Mouse (Mus musculus): ENCODE results near the gene Xndc1. TPM values are rescaled to one million over a fixed set of nuclear protein-coding genes. Genes with fewer than 3 reads are reported as not detected.
A peak's percentile ranks its signal among the peaks of the same experiment; 100 is the strongest.

Gene Xndc1
- total RNA-seq, 1 experiment: 32.2 TPM

DNA sequence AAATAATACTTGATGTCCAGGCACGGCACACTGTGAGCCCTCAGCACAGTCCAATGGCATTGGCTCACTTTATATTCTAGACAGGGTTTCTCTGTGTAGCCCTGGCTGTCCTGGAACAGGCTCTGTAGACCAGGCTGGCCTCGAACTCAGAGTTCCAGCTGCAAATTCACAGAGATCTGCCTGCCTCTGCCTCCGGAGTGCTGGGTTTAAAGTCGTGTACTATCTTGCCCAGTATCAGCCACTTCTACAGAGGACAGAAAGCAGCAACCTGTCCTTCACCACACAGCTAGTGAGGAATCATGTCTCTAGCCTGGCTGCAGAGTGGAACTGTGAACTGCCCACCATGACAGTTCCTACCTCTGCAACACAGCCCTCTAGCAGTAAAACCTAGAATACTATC, 44.4 kb downstream of the Xndc1 start:
- TF ChIP-seq ZNF384 (IDR thresholded peaks at IDR 0.05; ENCODE audit: low read depth, low read length) (no peak), MAFK (IDR thresholded peaks at IDR 0.05; ENCODE audit: insufficient read depth, low read depth, low read length) (no peak), ZC3H11A (IDR thresholded peaks at IDR 0.05; ENCODE audit: borderline replicate concordance, low read depth, low read length) (no peak), HCFC1 (IDR thresholded peaks at IDR 0.05; ENCODE audit: borderline replicate concordance, insufficient read depth, low read length) (no peak), CHD2 (IDR thresholded peaks at IDR 0.05; ENCODE audit: low read depth, low read length) (no peak)
- in situ Hi-C loops (cut with MboI; ENCODE audit: low sequenced_read_pairs in 2 of 2, unreplicated experiment in 2 of 2): no loop called here
- Histone ChIP-seq H3K4me3 (ENCODE audit: insufficient read depth in 1 of 2, low read depth in 1 of 2, low read length in 2 of 2, poor library complexity in 1 of 2, severe bottlenecking in 1 of 2) (no peak overlapping the region), H3K4me1 (ENCODE audit: control insufficient read depth in 2 of 2, insufficient read depth in 2 of 2, low read length in 2 of 2, poor library complexity in 1 of 2) (peaks cover 0 to 9% of the 10 kb centered on the region in 2 experiments; a peak in 1 of 4 replicates), H3K9ac (ENCODE audit: insufficient read depth, low read depth, low read length, poor library complexity, severe bottlenecking) (no peak overlapping the region), H3K27ac (ENCODE audit: insufficient read depth, low read depth, low read length, poor library complexity, severe bottlenecking) (no peak overlapping the region), H3K9me3 (ENCODE audit: control insufficient read depth, insufficient read depth, low read depth, low read length) (no peaks in the 10 kb centered on the region), H3K36me3 (ENCODE audit: control insufficient read depth, insufficient read depth, low read length, poor library complexity, severe bottlenecking) (no peaks in the 10 kb centered on the region)
- DNase-seq (ENCODE audit: low read depth, low spot score): no peak

DNA sequence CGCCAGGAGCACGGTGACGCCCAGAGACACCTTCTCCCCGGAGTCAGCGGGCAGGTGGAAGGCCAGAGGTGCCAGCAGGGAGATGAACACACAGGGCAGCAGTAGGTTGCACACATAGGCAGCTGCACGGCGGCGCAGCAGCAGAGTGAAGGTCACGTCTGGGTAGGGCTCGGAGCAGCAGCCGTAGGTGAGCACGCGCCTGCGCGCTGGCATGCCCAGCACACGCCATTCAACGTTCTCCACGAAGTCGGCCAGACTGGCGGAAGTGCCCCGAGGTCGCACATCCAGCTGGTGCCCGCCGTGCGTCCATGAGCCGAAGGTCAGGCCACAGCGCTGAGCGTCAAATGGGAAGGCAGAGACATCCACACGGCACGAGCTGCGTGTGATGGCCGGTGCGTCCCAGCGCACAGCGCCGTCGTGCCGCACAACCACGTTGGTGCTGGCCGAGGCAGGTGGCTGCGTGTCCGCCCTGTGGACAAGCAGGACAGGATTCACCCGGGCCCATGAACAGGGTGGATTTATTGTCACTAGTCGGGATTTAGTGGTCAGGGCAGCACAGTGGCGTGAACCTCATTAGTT, 47.9 kb downstream of the Xndc1 start:
- no peak for DNase-seq (ENCODE audit: low read depth, low spot score)
- no peak for TF ChIP-seq ZNF384 (IDR thresholded peaks at IDR 0.05; ENCODE audit: low read depth, low read length)
- no peak for TF ChIP-seq HCFC1 (IDR thresholded peaks at IDR 0.05; ENCODE audit: borderline replicate concordance, insufficient read depth, low read length)
- TF ChIP-seq MAFK (IDR thresholded peaks at IDR 0.05; ENCODE audit: insufficient read depth, low read depth, low read length): no peak
- no peak for TF ChIP-seq CHD2 (IDR thresholded peaks at IDR 0.05; ENCODE audit: low read depth, low read length)
- TF ChIP-seq ZC3H11A (IDR thresholded peaks at IDR 0.05; ENCODE audit: borderline replicate concordance, low read depth, low read length): no peak
- in situ Hi-C loops (cut with MboI; ENCODE audit: low sequenced_read_pairs in 2 of 2, unreplicated experiment in 2 of 2): no loop called here
- no peaks in the 10 kb centered on the region for H3K9me3 ChIP-seq (ENCODE audit: control insufficient read depth, insufficient read depth, low read depth, low read length)
- peaks cover 0 to 10% of the 10 kb centered on the region in 2 experiments; a peak in 1 of 4 replicates for H3K4me1 ChIP-seq (ENCODE audit: control insufficient read depth in 2 of 2, insufficient read depth in 2 of 2, low read length in 2 of 2, poor library complexity in 1 of 2)
- H3K9ac ChIP-seq (ENCODE audit: insufficient read depth, low read depth, low read length, poor library complexity, severe bottlenecking): peak overlapping the region; percentile 17; the same call in 1 of the 2 replicates
- H3K27ac ChIP-seq (ENCODE audit: insufficient read depth, low read depth, low read length, poor library complexity, severe bottlenecking): no peak overlapping the region
- no peaks in the 10 kb centered on the region for H3K36me3 ChIP-seq (ENCODE audit: control insufficient read depth, insufficient read depth, low read length, poor library complexity, severe bottlenecking)
- H3K4me3 ChIP-seq (ENCODE audit: insufficient read depth in 1 of 2, low read depth in 1 of 2, low read length in 2 of 2, poor library complexity in 1 of 2, severe bottlenecking in 1 of 2): peak overlapping the region; percentile 54 to 59; a peak in 3 of 4 replicates

DNA sequence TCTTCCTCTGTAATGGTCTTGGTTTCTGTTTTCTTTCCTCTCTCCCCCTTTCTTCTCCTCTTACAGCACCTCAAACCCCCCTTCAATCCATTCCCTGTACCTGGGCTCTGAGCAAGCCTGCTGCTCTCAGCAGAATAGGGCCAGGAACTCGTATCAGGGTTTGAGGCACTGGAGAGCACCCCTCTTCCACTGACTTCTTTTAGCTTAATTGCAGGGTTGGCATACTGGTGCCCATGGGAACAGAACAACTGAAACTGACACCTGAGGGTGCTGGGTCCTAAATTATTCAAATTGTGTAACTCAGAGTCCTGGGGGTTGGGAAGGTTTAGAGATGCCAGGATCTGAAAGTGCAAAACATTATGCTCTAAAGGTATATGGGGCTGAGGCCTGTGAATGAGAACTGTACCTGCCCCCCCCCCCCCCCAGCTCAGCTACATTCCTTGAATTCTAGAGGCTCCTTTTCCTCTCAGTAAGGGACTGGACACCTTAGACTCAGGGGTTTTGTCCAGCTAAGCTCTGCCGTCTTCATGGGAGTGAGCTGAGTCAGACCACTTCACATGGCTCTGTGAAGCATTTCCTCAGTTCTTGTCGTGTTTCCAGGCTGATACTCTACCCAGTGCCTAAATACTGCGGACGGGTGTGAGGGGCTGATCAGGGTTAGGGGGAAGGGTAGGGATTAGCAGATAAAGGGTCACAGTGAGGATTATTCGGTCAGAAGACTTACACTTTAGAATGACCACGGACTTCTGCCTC, 51.4 kb downstream of the Xndc1 start, which contains the start of gene Chrna10:
Gene Chrna10 (minus strand): TSS at position 250 of the 753 bp plus-strand sequence.
- no peak for DNase-seq (ENCODE audit: low read depth, low spot score)
- no peak within 1 kb of the TSS for H3K9ac ChIP-seq (ENCODE audit: insufficient read depth, low read depth, low read length, poor library complexity, severe bottlenecking)
- no peak within 1 kb of the TSS for H3K4me3 ChIP-seq (ENCODE audit: insufficient read depth in 1 of 2, low read depth in 1 of 2, low read length in 2 of 2, poor library complexity in 1 of 2, severe bottlenecking in 1 of 2)
- in situ Hi-C loops (cut with MboI; ENCODE audit: low sequenced_read_pairs in 2 of 2, unreplicated experiment in 2 of 2): no loop called here
- peaks cover 0 to 10% of the 10 kb centered on the region in 2 experiments; a peak in 1 of 4 replicates for H3K4me1 ChIP-seq (ENCODE audit: control insufficient read depth in 2 of 2, insufficient read depth in 2 of 2, low read length in 2 of 2, poor library complexity in 1 of 2)
- no peak within 1 kb of the TSS for H3K27ac ChIP-seq (ENCODE audit: insufficient read depth, low read depth, low read length, poor library complexity, severe bottlenecking)
- H3K9me3 ChIP-seq (ENCODE audit: control insufficient read depth, insufficient read depth, low read depth, low read length): no peaks in the 10 kb centered on the region
- H3K36me3 ChIP-seq (ENCODE audit: control insufficient read depth, insufficient read depth, low read length, poor library complexity, severe bottlenecking): peaks cover 17% of the 10 kb centered on the region
- TF ChIP-seq ZNF384 (IDR thresholded peaks at IDR 0.05; ENCODE audit: low read depth, low read length): no peak
- no peak for TF ChIP-seq ZC3H11A (IDR thresholded peaks at IDR 0.05; ENCODE audit: borderline replicate concordance, low read depth, low read length)
- no peak for TF ChIP-seq MAFK (IDR thresholded peaks at IDR 0.05; ENCODE audit: insufficient read depth, low read depth, low read length)
- TF ChIP-seq CHD2 (IDR thresholded peaks at IDR 0.05; ENCODE audit: low read depth, low read length): no peak
- TF ChIP-seq HCFC1 (IDR thresholded peaks at IDR 0.05; ENCODE audit: borderline replicate concordance, insufficient read depth, low read length): no peak

DNA sequence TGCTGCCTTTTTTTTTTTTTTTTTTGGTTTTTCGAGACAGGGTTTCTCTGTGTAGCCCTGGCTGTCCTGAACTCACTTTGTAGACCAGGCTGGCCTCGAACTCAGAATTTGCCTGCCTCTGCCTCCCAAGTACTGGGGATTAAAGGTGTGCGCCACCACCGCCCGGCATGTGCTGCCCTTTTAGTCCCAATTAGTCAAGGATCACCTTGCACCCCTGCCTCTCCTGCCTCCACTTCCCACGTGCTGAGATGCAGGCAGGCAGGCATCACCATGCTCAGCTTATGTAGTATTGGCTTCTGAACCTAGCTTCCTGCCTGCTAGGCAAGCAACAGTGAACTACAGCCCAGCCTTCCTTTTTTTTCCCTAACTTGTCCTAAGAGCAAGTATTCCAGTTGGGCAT, 52.1 kb downstream of the Xndc1 start:
- no peak for DNase-seq (ENCODE audit: low read depth, low spot score)
- in situ Hi-C loops (cut with MboI; ENCODE audit: low sequenced_read_pairs in 2 of 2, unreplicated experiment in 2 of 2): no loop called here
- H3K4me1 ChIP-seq (ENCODE audit: control insufficient read depth in 2 of 2, insufficient read depth in 2 of 2, low read length in 2 of 2, poor library complexity in 1 of 2): peaks cover 0 to 10% of the 10 kb centered on the region in 2 experiments; a peak in 1 of 4 replicates
- TF ChIP-seq HCFC1 (IDR thresholded peaks at IDR 0.05; ENCODE audit: borderline replicate concordance, insufficient read depth, low read length) (no peak), ZC3H11A (IDR thresholded peaks at IDR 0.05; ENCODE audit: borderline replicate concordance, low read depth, low read length) (no peak)
- no peak overlapping the region for H3K27ac ChIP-seq (ENCODE audit: insufficient read depth, low read depth, low read length, poor library complexity, severe bottlenecking)
- H3K36me3 ChIP-seq (ENCODE audit: control insufficient read depth, insufficient read depth, low read length, poor library complexity, severe bottlenecking): peaks cover 20% of the 10 kb centered on the region
- H3K9me3 ChIP-seq (ENCODE audit: control insufficient read depth, insufficient read depth, low read depth, low read length): no peaks in the 10 kb centered on the region
- H3K4me3 ChIP-seq (ENCODE audit: insufficient read depth in 1 of 2, low read depth in 1 of 2, low read length in 2 of 2, poor library complexity in 1 of 2, severe bottlenecking in 1 of 2): no peak overlapping the region
- no peak overlapping the region for H3K9ac ChIP-seq (ENCODE audit: insufficient read depth, low read depth, low read length, poor library complexity, severe bottlenecking)

Data from ES-E14 (cell line).